Mouse (Mus musculus) kidney, adult 8-10 months (tissue): Measurements from ENCODE around the gene Nanos1.

Experiments used
- DNase-seq, 2 experiments: peaks; one replicate each; pipeline ENCODE4 v3.0.0; 2022

Gene Nanos1

GRCm38 (mm10) chr19:60789452-60789851, 33.7 kb downstream of the Nanos1 start:
- no peak for DNase-seq

- DNase-seq, result peak; percentile 50 to 58
These were observed 34.2 kb downstream of the Nanos1 start for GRCm38 (mm10) chr19:60789919-60790506.

GRCm38 (mm10) chr19:60790551-60791161, 34.9 kb downstream of the Nanos1 start, which contains the start of gene Eif3a:
Gene Eif3a, minus strand, starts transcription at chr19:60790658.
- peak; percentile 92 to 94 for DNase-seq

- no peak for DNase-seq
These were observed 35.4 kb downstream of the Nanos1 start for GRCm38 (mm10) chr19:60791164-60791563.

GRCm38 (mm10) chr19:60793170-60793707, 37.5 kb downstream of the Nanos1 start:
- no peak for DNase-seq

GRCm38 (mm10) chr19:60795244-60795643, 39.5 kb downstream of the Nanos1 start:
- peak; percentile 12 to 22 for DNase-seq

- DNase-seq, result no peak
These were observed 41.6 kb downstream of the Nanos1 start for GRCm38 (mm10) chr19:60797415-60797814.

- DNase-seq, result no peak
These were observed 44.2 kb downstream of the Nanos1 start for GRCm38 (mm10) chr19:60799867-60800569.

GRCm38 (mm10) chr19:60804903-60805302, 49.1 kb downstream of the Nanos1 start:
- DNase-seq, result no peak
